Mouse (Mus musculus): ENCODE results near the gene Tex264.

The Tex264 gene

DNA sequence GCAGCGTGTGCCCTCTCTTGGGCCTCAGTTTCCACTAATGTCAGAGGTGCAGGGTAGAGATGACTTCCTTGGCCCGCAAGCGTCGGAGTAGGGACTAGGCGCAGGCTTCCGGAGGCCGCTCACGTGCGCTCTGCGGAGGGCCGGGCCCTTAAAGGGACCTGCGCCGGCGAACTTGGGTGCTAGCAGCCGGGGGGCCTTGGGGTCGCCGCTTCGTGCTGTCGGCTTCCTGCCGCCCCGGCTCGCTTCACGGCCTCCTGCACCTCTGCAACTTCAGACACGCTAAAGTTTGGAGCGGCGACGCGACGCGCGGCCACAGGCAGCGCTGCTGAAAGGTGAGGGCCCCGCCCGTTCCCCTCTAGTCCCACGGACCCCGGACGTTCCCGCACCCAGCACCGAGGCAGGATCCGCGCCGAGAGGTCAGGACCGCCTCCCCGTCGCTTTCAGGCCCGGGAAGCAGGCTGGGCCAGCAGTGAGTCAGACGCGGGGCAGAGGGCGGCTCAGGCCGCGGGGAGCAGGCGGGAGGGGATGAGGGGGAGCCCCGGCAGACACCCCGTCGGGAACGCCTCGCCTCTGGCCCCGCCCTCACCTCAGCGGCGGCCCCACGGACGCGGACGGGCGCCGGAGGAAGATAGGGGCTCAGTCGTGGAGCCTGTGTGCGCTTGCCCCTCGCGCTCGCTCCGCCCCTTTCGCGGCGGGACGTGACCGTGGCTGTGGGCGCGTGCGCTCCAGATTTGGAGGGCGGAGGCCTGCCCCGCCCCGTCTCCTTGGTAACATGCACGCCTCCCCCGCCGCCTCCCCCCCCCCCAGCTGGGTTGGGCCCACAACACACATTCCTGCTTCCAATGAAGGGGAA is at the start of gene Tex264:
Gene Tex264 (minus strand): TSS at position 679 of the 853 bp plus-strand sequence.
- peak; percentile 46 for DNase-seq (ENCODE audit: low spot score)

DNA sequence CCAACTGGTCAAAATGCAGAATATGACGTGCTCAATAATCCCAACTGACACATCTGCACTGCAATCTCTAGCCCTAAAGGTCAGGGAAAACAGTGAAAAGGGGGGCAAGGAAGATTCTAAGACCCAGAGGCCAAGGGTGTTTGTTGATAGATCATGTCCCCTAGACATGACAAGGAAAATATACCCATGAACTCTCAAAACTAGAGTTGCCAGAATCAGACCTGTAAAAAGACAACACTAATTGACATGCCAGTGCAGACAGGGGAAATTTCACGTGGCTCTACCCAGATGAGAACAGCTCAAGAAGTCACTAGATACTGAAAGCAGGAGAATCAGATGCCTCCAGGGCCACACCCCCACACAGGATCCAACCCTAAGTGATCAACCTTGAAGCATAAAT is 48.0 kb upstream of the Tex264 start:
- DNase-seq (ENCODE audit: low spot score): no peak

DNA sequence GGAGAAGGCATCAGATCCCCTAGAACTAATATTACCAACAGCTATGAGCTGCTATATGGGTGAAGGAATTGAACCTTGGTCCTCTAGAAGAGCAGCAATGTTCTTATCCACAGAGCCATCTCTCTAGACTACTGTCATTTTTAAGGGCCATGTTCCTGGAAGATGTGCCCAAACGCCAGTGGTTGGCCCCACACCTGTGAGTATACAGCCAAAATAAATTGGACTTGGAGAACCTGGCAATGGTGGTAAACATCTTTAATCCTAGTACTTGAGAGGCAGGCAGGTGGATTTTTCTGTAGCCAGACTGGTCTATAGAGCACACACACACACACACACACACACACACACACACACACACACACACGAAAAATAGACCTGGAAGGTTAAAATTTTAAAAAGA is 43.7 kb upstream of the Tex264 start:
- DNase-seq (ENCODE audit: low spot score): no peak

GRCm38 (mm10) chr9:106726891-106727290 is 41.2 kb upstream of the Tex264 start:
- DNase-seq (ENCODE audit: low spot score): peak; percentile 42

GRCm38 (mm10) chr9:106725435-106725834 is 39.7 kb upstream of the Tex264 start:
- no peak for DNase-seq (ENCODE audit: low spot score)

DNA sequence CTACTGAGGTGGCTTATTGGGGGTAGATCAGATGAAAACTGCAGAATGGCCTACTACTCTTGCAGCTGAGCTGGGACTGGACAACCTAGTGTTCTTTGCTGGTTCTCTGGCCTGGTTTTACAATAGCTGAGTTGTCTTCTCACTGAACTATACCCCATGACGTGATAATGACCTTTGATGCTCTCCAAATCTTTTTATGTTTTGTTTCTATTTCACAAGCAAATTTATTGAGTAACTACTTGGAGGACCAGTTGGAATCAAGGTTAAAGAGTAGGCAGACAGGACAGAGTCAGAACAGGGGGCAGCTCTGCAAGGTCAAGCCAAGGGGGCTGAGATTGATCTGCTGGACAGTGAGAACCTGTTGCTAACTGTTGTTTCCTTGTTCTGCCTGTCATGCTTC is 39.1 kb upstream of the Tex264 start:
- DNase-seq (ENCODE audit: low spot score): no peak

- no peak for DNase-seq (ENCODE audit: low spot score)
Measured at GRCm38 (mm10) chr9:106716729-106717128, 31.0 kb upstream of the Tex264 start.

DNA sequence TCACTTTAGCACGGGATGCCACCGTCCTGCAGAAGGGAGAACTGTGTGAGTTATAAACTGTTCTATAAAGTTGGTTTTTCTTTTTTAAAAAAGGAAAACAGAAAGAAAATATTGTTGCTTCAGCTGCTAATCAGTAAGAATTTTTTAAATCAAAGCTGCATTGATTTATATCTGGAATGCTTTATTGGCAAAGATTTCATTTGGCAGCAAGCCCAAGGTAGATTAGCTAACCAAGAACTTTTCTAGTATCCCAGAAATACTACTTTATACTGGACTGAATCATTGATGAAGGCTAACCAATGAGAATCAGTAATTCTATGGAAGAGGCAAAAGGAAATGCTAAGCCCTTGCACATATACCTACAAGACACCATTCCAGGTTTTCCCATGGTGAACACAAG is 30.5 kb upstream of the Tex264 start:
- no peak for DNase-seq (ENCODE audit: low spot score)

GRCm38 (mm10) chr9:106712470-106712869 is 26.7 kb upstream of the Tex264 start:
- no peak for DNase-seq (ENCODE audit: low spot score)

DNA sequence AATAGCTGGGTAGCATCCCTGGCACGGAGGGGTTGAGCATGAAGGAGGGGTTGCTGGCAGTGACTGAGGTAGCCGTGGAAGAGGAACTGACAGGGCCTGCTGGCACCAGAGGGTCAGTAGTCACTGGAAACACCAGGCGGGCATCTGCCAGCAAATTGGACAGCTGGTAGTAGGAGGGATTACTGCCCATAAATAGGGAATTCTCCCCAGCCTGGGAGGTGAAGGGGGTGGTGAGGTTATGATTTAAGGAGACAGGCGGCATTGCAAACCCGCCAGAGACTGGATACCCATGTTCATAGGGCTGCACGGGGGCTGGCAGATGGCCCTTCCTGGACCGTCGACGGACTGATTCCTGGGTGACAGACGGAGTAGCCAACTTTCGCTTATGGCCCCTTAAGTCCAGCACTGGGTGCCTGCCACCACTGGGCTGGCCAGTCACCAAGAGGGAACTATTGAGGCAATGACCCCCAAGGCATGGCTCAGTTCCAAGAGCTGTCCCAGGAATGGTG is 7.3 kb upstream of the Tex264 start:
- no peak for DNase-seq (ENCODE audit: low spot score)

DNA sequence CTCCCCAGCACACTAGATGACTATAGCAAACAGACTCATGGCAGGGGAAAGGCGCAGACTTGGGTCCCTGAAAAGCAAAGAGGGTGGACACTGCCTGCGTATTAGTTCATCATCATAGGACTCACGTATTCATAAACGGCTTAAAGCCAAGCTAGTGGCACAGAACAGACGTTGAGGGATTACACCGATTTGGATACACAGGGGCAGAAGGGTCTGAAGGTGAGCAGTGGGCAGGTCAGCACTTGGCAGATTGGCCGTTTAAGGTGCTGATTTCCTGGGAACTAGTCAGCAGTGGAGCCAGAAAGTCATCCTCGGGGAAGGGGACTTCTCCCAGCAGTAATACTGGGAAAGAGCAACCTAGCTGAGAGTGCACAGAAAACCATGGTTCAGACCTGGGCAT is 3.1 kb upstream of the Tex264 start:
- no peak for DNase-seq (ENCODE audit: low spot score)

DNA sequence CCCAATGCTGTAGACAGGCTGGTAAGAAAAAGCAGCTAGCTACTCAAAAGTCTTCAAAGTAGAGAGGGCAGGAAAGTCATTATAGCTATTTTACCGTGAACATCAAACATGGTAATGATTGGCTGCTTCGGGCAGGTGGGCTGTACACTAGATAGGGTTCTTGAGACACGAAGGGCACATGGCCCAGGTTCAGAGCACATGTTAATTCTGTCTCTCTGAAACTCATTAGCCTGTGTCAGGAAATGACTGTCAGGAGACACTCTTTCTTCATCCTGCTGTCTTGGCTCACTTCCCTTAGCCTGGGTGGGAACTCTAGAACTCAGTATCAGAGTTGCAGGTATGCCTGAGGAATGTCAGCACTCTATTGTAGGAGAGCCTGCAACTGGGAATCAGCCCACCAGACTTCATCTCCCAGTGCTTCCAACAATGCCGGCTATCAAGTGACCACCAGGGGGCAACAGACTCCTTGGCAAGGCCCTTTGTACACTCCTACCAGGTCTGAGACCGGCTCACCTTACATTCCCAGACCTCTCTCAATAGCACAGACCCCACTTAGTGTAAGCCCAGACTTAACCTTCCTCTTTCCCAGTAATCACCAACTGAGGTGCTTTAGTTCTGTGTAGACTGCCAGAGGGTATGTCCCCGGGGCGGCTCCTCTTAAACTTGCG is 1.4 kb upstream of the Tex264 start:
- peak; percentile 74 for DNase-seq (ENCODE audit: low spot score)

GRCm38 (mm10) chr9:106684918-106685248 is 844 bp downstream of the Tex264 start:
- no peak for DNase-seq (ENCODE audit: low spot score)

DNA sequence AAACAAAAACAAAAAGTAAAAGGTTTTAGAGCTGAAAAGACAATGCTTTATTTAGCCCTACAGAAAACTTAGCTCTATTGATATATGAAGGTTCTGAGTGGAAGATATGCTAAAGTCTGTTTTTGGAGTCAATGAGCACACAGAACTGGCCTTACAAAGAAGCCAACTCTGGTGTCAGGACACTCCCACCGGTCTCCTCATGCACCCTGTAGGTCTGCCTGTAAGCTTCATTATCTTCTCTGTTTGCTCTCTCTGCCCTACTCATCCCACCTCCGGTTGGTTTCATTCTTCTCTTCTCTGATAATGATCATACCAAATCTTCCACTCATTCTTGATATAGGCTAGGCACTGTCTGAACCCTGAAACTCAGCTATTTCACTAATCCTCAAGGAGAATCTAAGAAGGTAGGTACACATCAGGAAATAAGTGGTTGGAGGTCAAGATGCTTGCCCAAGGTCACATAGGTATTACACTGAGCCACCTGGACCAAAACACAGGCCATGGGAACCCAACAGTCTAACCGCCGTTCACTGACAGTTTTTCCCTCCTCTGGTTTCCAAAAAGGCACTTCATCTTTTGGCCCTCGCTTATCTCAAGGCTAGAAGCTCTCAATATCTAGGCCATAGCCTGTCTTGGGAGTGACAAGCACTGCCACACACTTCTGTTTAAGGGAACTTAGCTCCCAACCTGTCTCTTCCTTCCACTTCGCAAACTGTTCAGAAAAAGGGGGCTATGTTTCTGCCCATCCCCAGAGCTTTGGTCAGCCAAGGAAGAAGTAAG is 1.4 kb downstream of the Tex264 start:
- no peak for DNase-seq (ENCODE audit: low spot score)

DNA sequence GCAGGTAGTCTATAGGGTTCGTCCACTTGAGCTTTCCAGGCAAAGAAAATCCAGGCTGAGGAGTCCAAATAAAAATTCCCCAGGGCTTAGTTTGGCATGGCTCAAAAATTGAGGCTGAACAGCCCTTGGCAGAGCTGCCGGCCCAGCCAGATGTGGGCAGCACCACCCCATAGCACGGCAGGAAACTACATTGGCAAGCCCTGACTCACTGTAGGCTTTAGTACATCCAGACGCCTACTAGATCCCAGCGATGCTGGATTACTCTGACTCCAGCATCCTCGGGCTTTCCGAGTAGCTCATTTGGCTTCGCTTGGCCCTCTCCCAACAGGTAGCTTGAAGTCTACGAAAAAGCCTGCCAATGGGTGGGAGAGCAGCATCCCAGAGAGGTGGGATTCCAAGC is 4.7 kb downstream of the Tex264 start:
- no peak for DNase-seq (ENCODE audit: low spot score)

GRCm38 (mm10) chr9:106678242-106678641 is 7.5 kb downstream of the Tex264 start:
- DNase-seq (ENCODE audit: low spot score): no peak

GRCm38 (mm10) chr9:106677702-106678101 is 8.0 kb downstream of the Tex264 start:
- DNase-seq (ENCODE audit: low spot score): no peak

DNA sequence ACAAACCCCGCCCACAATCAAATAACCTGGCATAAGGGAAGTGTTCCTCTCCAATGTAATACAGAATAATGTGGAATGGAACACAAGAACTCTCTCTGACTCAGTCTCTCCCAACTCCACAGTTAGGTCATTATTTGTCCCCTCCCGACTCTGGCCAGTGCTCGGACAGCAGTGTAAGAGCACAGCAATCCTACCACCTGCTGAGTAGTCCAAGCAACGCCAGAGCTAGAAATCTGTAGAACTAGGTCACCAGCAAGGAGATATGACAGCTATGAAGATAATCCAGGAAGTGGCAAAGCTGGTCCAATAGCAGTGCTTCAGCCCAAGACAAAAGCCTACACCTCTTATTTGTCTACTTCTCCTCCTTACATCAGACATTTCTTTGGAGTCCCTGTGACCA is 9.2 kb downstream of the Tex264 start:
- DNase-seq (ENCODE audit: low spot score): no peak

DNA sequence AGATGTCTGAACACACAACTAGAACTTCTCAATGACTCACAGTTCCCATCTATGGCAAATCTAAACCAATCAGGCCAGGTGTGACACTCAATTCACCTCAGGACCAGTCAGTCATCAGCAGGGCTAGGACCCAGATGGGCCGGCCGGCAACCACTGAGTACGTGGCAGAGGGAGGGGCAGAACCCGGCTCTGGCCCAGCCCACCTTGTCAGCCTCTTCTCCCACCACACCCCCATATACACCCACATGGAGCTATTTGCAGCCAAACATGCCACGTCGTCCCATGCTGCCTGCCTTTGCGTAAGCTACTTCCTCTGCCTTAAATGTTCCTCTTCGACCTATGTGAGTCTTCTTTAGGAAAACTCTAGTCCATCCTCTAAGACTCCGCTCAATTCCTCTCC is 9.8 kb downstream of the Tex264 start:
- no peak for DNase-seq (ENCODE audit: low spot score)

GRCm38 (mm10) chr9:106675480-106675879 is 10.2 kb downstream of the Tex264 start:
- DNase-seq (ENCODE audit: low spot score): peak; percentile 77

DNA sequence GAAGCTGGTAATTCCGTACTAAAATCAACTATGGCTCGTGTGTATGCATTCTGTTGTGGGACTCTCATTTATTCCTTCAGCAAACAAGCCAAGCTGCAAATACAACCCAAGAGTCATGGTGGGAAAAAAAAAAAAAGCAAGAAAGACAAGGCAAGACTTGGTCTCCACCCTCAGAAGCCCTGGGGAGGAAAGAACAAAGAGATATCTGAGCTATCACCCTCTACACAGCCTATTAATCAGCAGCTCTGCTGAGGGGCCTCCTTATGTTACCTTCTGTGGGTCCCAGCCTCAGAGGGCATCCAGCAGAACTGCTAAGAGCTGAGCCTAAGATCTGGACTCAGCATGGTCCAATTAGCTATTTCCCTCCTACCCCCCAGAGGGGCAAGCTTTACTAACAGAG is 11.9 kb downstream of the Tex264 start:
- DNase-seq (ENCODE audit: low spot score): no peak

DNA sequence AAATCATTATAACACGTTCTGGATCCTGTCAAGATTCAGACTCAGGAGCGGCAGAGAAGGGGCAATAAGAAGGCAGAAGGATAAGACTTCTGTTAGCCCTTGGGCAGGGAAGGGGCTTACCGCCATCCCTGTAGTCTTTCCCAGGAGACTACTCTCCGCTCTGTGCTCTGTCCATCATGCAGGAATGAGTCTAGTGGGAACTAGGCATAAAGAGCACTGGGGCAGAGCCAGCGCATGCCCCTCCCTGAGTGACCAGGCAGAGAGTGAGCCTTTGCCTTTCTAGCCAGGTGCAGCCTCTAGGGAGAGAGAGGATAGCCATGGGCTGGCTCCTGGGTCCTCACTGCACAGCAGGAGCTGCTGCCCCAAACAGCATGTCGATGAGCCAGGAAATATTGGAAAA is 20.9 kb downstream of the Tex264 start:
- DNase-seq (ENCODE audit: low spot score): no peak

- no peak for DNase-seq (ENCODE audit: low spot score)
Measured at GRCm38 (mm10) chr9:106664433-106664832, 21.3 kb downstream of the Tex264 start.
